Mouse (Mus musculus): ENCODE measurements around the gene Colq. TPM values are rescaled to one million over a fixed set of nuclear protein-coding genes. Genes with fewer than 3 reads are reported as not detected.

Gene Colq
- polyA plus RNA-seq, 1 experiment from 2014 or later, result not detected

GRCm38 (mm10) chr14:31583082-31583481, 8.1 kb downstream of the Colq start:
- DNase-seq (no peak), ATAC-seq (ENCODE audit: low FRiP score, low TSS enrichment) (no peak)
- Histone ChIP-seq H3K9me3 (ENCODE audit: control insufficient read depth, low read length) (no peaks in the 10 kb centered on the region), H3K4me3 (replicated peaks; ENCODE audit: low read depth, low read length) (no peak overlapping the region), H3K4me1 (ENCODE audit: control insufficient read depth, insufficient read depth, low read length) (no peaks in the 10 kb centered on the region), H3K36me3 (ENCODE audit: control insufficient read depth, insufficient read depth, low read length) (no peaks in the 10 kb centered on the region), H3K9ac (replicated peaks; ENCODE audit: low read length) (no peak overlapping the region), H3K27me3 (ENCODE audit: control insufficient read depth, insufficient read depth, low read length) (no peaks in the 10 kb centered on the region), H3K4me2 (ENCODE audit: low read length) (no peak overlapping the region), H3K27ac (replicated peaks; ENCODE audit: low read depth, low read length) (no peak overlapping the region)
- WGBS, result 88% methylated on average over 9 of the region's 9 CpGs

GRCm38 (mm10) chr14:31577966-31578735, 13.0 kb downstream of the Colq start:
- no peaks in the 10 kb centered on the region for H3K9me3 ChIP-seq (ENCODE audit: control insufficient read depth, low read length)
- no peaks in the 10 kb centered on the region for H3K4me1 ChIP-seq (ENCODE audit: control insufficient read depth, insufficient read depth, low read length)
- H3K36me3 ChIP-seq (ENCODE audit: control insufficient read depth, insufficient read depth, low read length), result no peaks in the 10 kb centered on the region
- ATAC-seq (ENCODE audit: low FRiP score, low TSS enrichment) (no peak), DNase-seq (no peak)
- no peak overlapping the region for H3K4me2 ChIP-seq (ENCODE audit: low read length)
- H3K27ac ChIP-seq (replicated peaks; ENCODE audit: low read depth, low read length), result no peak overlapping the region
- WGBS, result 69% methylated on average over 9 of the region's 9 CpGs
- H3K9ac ChIP-seq (replicated peaks; ENCODE audit: low read length), result no peak overlapping the region
- H3K27me3 ChIP-seq (ENCODE audit: control insufficient read depth, insufficient read depth, low read length), result no peaks in the 10 kb centered on the region
- no peak overlapping the region for H3K4me3 ChIP-seq (replicated peaks; ENCODE audit: low read depth, low read length)

DNA sequence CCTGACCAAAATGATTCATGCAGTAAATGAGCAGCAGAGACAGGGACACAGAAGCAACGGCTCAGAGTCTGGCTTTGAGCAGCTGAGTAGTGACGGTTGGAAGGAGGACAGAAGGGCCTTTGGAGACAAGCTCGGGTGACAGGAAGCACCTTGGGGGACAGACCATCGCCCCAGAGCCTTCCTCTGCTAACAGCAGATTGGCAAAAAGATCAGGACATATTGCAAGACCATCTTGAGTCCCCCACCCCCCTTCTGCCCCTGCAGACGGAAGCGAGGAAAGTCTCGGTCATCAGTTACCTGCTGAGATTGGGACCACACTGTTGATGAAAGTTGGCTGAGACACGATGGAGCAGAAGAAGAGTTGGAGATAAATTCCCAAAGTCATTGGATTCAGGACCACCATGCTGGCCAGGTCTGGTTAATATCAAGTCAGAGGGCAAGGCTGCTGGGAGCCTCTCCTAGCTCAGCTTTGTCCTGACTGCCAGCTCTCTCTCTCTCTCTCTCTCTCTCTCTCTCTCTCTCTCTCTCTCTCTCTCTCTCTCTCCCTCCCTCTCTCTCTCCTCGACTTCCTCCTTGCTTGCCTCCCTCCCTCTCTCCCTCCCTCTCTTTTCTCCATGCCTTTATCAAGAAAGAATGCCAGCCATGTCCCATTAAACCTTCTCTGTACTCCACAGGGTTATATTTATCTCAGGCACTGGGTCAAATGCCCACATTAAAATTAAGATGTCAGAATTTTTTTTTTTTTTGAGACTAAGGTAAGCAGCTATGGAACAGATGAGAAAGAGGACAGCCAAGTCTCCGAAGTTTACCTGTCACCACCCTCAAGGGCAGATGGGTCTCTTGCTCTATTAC, 14.1 kb downstream of the Colq start:
- H3K27me3 ChIP-seq (ENCODE audit: control insufficient read depth, insufficient read depth, low read length), result no peaks in the 10 kb centered on the region
- no peak overlapping the region for H3K4me2 ChIP-seq (ENCODE audit: low read length)
- DNase-seq (no peak), ATAC-seq (ENCODE audit: low FRiP score, low TSS enrichment) (no peak)
- H3K36me3 ChIP-seq (ENCODE audit: control insufficient read depth, insufficient read depth, low read length), result no peaks in the 10 kb centered on the region
- no peaks in the 10 kb centered on the region for H3K4me1 ChIP-seq (ENCODE audit: control insufficient read depth, insufficient read depth, low read length)
- no peak overlapping the region for H3K9ac ChIP-seq (replicated peaks; ENCODE audit: low read length)
- no peaks in the 10 kb centered on the region for H3K9me3 ChIP-seq (ENCODE audit: control insufficient read depth, low read length)
- H3K27ac ChIP-seq (replicated peaks; ENCODE audit: low read depth, low read length), result no peak overlapping the region
- no peak overlapping the region for H3K4me3 ChIP-seq (replicated peaks; ENCODE audit: low read depth, low read length)
- WGBS, result 66% methylated on average over 10 of the region's 10 CpGs

DNA sequence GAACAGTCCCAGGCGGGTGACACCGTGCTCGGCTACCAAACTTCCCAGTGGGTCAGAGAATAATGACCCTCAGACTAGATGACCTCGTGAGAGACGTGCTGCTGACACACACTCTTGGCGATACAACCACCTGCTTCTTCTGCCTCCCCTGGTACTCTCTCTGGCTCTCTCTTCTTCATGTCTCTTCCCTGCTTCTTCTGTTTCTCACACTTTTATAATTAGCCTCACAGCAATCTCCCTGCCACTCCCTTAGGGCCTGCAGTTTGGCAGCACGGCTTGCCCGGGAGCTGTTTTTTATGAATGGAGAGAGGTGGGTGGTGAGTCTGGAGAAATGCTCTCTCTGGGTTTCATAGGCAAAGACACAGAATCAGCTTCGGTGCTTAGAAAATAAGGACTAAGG, 15.3 kb downstream of the Colq start:
- Histone ChIP-seq H3K27me3 (ENCODE audit: control insufficient read depth, insufficient read depth, low read length) (no peaks in the 10 kb centered on the region), H3K9ac (replicated peaks; ENCODE audit: low read length) (no peak overlapping the region), H3K36me3 (ENCODE audit: control insufficient read depth, insufficient read depth, low read length) (no peaks in the 10 kb centered on the region), H3K4me1 (ENCODE audit: control insufficient read depth, insufficient read depth, low read length) (no peaks in the 10 kb centered on the region), H3K4me2 (ENCODE audit: low read length) (no peak overlapping the region), H3K27ac (replicated peaks; ENCODE audit: low read depth, low read length) (no peak overlapping the region), H3K9me3 (ENCODE audit: control insufficient read depth, low read length) (no peaks in the 10 kb centered on the region), H3K4me3 (replicated peaks; ENCODE audit: low read depth, low read length) (no peak overlapping the region)
- DNase-seq (no peak), ATAC-seq (ENCODE audit: low FRiP score, low TSS enrichment) (no peak)
- 89% methylated on average over 9 of the region's 9 CpGs for WGBS

DNA sequence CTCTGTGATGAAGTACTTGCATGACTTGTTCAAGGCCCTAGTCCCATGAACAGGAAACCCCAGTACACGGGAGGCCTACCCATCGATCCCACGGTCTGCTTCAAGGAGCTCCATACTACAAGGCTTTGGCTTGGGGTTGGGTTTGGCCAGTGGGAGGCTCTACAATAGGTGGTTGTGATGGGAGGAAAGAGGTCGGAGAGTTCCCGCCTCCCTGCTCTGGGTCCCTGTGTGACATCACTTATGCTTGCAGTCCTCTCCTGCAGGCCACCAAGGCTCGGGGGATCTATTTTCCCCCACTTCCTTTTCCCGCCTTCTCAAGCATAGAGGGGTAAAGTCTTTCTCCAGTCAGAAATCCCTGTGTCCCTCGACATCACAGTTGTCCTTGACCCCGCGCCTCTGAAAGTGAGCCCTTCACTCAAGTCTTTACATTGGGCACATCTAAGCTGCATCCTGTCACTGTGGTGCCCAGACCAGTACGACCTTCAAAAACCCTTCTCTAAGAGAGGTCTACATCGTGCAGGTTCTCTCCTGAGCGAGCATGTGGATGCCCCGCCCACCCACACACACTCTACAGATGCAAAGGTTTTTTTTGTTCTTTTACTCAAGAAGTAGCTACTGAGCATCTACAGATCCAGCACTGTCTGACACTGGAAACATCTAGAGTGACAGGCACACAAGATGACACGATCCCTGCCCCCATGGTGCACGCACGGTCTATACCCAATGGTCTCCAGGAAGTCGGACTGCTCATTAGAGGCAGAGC, 16.1 kb downstream of the Colq start:
- Histone ChIP-seq H3K9me3 (ENCODE audit: control insufficient read depth, low read length) (no peaks in the 10 kb centered on the region), H3K9ac (replicated peaks; ENCODE audit: low read length) (no peak overlapping the region), H3K4me3 (replicated peaks; ENCODE audit: low read depth, low read length) (no peak overlapping the region), H3K27ac (replicated peaks; ENCODE audit: low read depth, low read length) (no peak overlapping the region), H3K36me3 (ENCODE audit: control insufficient read depth, insufficient read depth, low read length) (no peaks in the 10 kb centered on the region), H3K4me1 (ENCODE audit: control insufficient read depth, insufficient read depth, low read length) (no peaks in the 10 kb centered on the region), H3K4me2 (ENCODE audit: low read length) (no peak overlapping the region), H3K27me3 (ENCODE audit: control insufficient read depth, insufficient read depth, low read length) (no peaks in the 10 kb centered on the region)
- ATAC-seq (ENCODE audit: low FRiP score, low TSS enrichment) (no peak), DNase-seq (no peak)
- 92% methylated on average over 18 of the region's 18 CpGs for WGBS

DNA sequence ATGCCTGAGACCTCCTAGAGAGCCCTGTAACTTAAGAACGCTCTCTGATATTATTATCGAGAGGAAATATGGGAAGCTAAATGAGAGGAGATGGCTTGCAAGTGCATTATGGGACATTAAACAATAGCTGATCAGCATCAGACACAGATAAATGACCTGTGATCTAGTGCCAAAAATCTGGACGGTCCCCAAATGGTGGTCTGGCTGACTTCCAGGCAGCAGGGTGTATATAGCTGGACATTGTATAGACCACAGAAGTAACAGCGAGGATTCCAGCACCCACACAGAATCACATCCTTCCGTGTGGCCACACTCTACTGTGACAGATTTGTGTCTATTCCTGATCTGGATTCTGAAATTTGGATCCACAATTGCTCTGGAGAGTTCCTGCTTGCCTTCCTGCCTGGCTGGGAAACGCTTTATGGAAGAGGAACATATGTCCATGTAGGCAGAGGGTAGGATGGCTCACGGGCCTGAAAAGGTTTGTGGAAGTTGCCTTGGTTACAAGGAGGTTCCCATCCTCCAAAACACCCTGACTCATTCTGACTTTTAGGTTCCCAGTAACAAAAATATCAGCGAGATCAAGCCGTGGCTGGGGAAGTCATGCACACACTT, 18.5 kb downstream of the Colq start:
- no peaks in the 10 kb centered on the region for H3K27me3 ChIP-seq (ENCODE audit: control insufficient read depth, insufficient read depth, low read length)
- H3K9ac ChIP-seq (replicated peaks; ENCODE audit: low read length), result no peak overlapping the region
- WGBS, result 87% methylated on average over 9 of the region's 9 CpGs
- no peak for DNase-seq
- no peak for ATAC-seq (ENCODE audit: low FRiP score, low TSS enrichment)
- H3K36me3 ChIP-seq (ENCODE audit: control insufficient read depth, insufficient read depth, low read length), result no peaks in the 10 kb centered on the region
- no peaks in the 10 kb centered on the region for H3K4me1 ChIP-seq (ENCODE audit: control insufficient read depth, insufficient read depth, low read length)
- no peak overlapping the region for H3K4me3 ChIP-seq (replicated peaks; ENCODE audit: low read depth, low read length)
- H3K9me3 ChIP-seq (ENCODE audit: control insufficient read depth, low read length), result no peaks in the 10 kb centered on the region
- no peak overlapping the region for H3K4me2 ChIP-seq (ENCODE audit: low read length)
- no peak overlapping the region for H3K27ac ChIP-seq (replicated peaks; ENCODE audit: low read depth, low read length)

- WGBS, result 84% methylated on average over 5 of the region's 5 CpGs
- Histone ChIP-seq H3K27me3 (ENCODE audit: control insufficient read depth, insufficient read depth, low read length) (no peaks in the 10 kb centered on the region), H3K9ac (replicated peaks; ENCODE audit: low read length) (no peak overlapping the region), H3K4me3 (replicated peaks; ENCODE audit: low read depth, low read length) (no peak overlapping the region), H3K4me1 (ENCODE audit: control insufficient read depth, insufficient read depth, low read length) (no peaks in the 10 kb centered on the region), H3K9me3 (ENCODE audit: control insufficient read depth, low read length) (no peaks in the 10 kb centered on the region), H3K4me2 (ENCODE audit: low read length) (no peak overlapping the region), H3K27ac (replicated peaks; ENCODE audit: low read depth, low read length) (no peak overlapping the region), H3K36me3 (ENCODE audit: control insufficient read depth, insufficient read depth, low read length) (no peaks in the 10 kb centered on the region)
- no peak for ATAC-seq (ENCODE audit: low FRiP score, low TSS enrichment)
- no peak for DNase-seq
These were observed 19.7 kb downstream of the Colq start for GRCm38 (mm10) chr14:31571419-31571818.

DNA sequence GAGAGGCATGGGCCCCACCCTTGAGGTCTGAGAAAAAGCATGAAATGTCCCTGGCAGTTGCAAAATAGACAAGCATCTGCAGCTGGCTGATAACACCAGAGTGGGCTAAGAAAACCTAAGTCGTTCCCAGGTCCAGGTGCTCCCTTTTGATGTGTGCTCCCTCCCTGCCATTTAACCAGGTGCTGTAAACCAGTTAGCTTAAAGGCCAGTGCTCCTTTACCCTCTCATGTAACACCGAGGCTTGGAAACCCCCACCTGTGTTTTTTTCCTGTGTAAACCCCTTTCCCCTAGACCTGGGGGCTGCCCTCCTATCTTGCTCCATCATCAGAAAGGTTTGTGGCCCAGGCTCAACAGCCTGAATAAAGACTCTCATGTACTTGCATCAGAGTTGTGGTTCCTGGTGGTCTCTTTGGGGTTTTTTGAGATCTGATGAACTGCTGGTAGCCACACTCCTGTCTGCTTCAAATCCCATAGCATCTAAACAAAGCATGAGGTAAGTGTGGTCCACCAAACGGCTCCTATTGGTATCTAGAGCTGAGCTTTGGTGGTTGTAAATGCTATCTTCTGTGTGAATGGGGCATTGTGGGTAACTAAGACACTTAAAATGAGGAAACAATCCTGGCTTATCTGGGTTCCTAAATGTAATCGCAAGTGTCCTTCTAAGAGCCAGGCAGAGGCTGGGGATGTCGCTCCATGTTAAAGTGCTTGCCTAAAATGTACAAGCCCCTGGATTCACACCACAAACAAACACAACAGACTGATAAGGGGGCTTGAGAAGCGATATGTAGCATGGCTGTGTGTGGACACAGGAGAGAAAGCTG, 20.8 kb downstream of the Colq start:
- Histone ChIP-seq H3K4me2 (ENCODE audit: low read length) (no peak overlapping the region), H3K4me1 (ENCODE audit: control insufficient read depth, insufficient read depth, low read length) (no peaks in the 10 kb centered on the region), H3K9ac (replicated peaks; ENCODE audit: low read length) (no peak overlapping the region), H3K9me3 (ENCODE audit: control insufficient read depth, low read length) (no peaks in the 10 kb centered on the region), H3K27ac (replicated peaks; ENCODE audit: low read depth, low read length) (no peak overlapping the region), H3K36me3 (ENCODE audit: control insufficient read depth, insufficient read depth, low read length) (no peaks in the 10 kb centered on the region), H3K27me3 (ENCODE audit: control insufficient read depth, insufficient read depth, low read length) (no peaks in the 10 kb centered on the region), H3K4me3 (replicated peaks; ENCODE audit: low read depth, low read length) (no peak overlapping the region)
- DNase-seq (no peak), ATAC-seq (ENCODE audit: low FRiP score, low TSS enrichment) (no peak)
- 85% methylated on average over 6 of the region's 6 CpGs for WGBS
